Mouse (Mus musculus): Measurements from ENCODE around the gene Noc3l. TPM values are rescaled to one million over a fixed set of nuclear protein-coding genes. Genes with fewer than 3 reads are reported as not detected.
A peak's percentile ranks its signal among the peaks of the same experiment; 100 is the strongest.

The Noc3l gene
- total and polyA plus RNA-seq, 3 experiments = 20.0 to 20.3 TPM; not detected in 1

GRCm38 (mm10) chr19:38818766-38819426, at the start of gene Noc3l (continued):
- peak; percentile 81 for TF ChIP-seq BHLHE40 (IDR thresholded peaks at IDR 0.05; ENCODE audit: borderline replicate concordance, low read depth, low read length)
- peak; percentile 89 for TF ChIP-seq ELF1 (IDR thresholded peaks at IDR 0.05; ENCODE audit: low read depth, low read length)
- 0 out of 2 replicates have a peak, but pooled peaks have one; percentile 16 for TF ChIP-seq ZNF384 (IDR thresholded peaks at IDR 0.05; ENCODE audit: low read depth, low read length)
- TF ChIP-seq MAX (IDR thresholded peaks at IDR 0.05; ENCODE audit: low read length) = peak; percentile 97

- no peaks in the 10 kb centered on the region for H3K27me3 ChIP-seq (ENCODE audit: control insufficient read depth in 1 of 2, insufficient read depth in 2 of 2, low read length in 2 of 2)
- no peak overlapping the region for H3K27ac ChIP-seq (ENCODE audit: control insufficient read depth, low read depth, low read length)
- H3K9ac ChIP-seq (ENCODE audit: control insufficient read depth, low read depth, low read length, poor library complexity, severe bottlenecking) = no peak overlapping the region
- H3K36me3 ChIP-seq (ENCODE audit: control insufficient read depth in 1 of 2, insufficient read depth in 2 of 2, low read length in 2 of 2) = peaks cover 0 to 7% of the 10 kb centered on the region in 2 experiments; a peak in 2 of 4 replicates
- H3K79me2 ChIP-seq (ENCODE audit: control insufficient read depth, insufficient read depth, low read length, poor library complexity) = no peaks in the 10 kb centered on the region
- H3K4me1 ChIP-seq (ENCODE audit: control insufficient read depth in 1 of 2, insufficient read depth in 2 of 2, low read length in 2 of 2) = peaks cover 4 to 6% of the 10 kb centered on the region in 2 experiments; a peak in 3 of 4 replicates
- DNase-seq (ENCODE audit: low read depth, low spot score) = peak; percentile 42
- no peaks in the 10 kb centered on the region for H3K9me3 ChIP-seq (replicated peaks; ENCODE audit: insufficient read depth, low read length)
- no peak for TF ChIP-seq SMC3 (IDR thresholded peaks at IDR 0.05; ENCODE audit: low read depth, low read length)
- TF ChIP-seq CHD2 (IDR thresholded peaks at IDR 0.05; ENCODE audit: low read length) = no peak
- TF ChIP-seq NRF1 (IDR thresholded peaks at IDR 0.05; ENCODE audit: insufficient read depth, low read depth, low read length, poor library complexity, severe bottlenecking) = no peak
- no peak for TF ChIP-seq MAX (IDR thresholded peaks at IDR 0.05; ENCODE audit: low read length)
- 0 out of 2 replicates have a peak, but pooled peaks have one; percentile 23 for TF ChIP-seq GATA1 (IDR thresholded peaks at IDR 0.05; ENCODE audit: low read depth, low read length)
- peak; percentile 63 for TF ChIP-seq TAL1 (IDR thresholded peaks at IDR 0.05; ENCODE audit: low read length)
- no peak for TF ChIP-seq POLR2AphosphoS5 (IDR thresholded peaks at IDR 0.05; ENCODE audit: borderline replicate concordance, low read depth, low read length)
- no peak for TF ChIP-seq MAZ (IDR thresholded peaks at IDR 0.05; ENCODE audit: low read depth, low read length)
- peak; percentile 53 to 57; a peak in 2 of 4 replicates for TF ChIP-seq EP300 (IDR thresholded peaks at IDR 0.05; ENCODE audit: low read depth in 1 of 2, low read length in 2 of 2)
- TF ChIP-seq TCF12 (IDR thresholded peaks at IDR 0.05; ENCODE audit: low read depth, low read length) = peak; percentile 40; the same call in 1 of the 2 replicates
- TF ChIP-seq CTCF (IDR thresholded peaks at IDR 0.05 in 2 of 3, conservative IDR thresholded peaks at IDR 0.05 in 1 of 3; ENCODE audit: control insufficient read depth in 1 of 3, insufficient read depth in 1 of 3, low read depth in 2 of 3, low read length in 3 of 3, poor library complexity in 1 of 3, severe bottlenecking in 1 of 3) = no peak
- H3K4me3 ChIP-seq (ENCODE audit: control insufficient read depth in 1 of 2, insufficient read depth in 1 of 2, low read depth in 2 of 2, low read length in 2 of 2) = no peak overlapping the region
Measured at GRCm38 (mm10) chr19:38862523-38862922, 43.5 kb upstream of the Noc3l start.

- TF ChIP-seq SIN3A (IDR thresholded peaks at IDR 0.05; ENCODE audit: low read length) = no peak
- no peak for TF ChIP-seq MXI1 (IDR thresholded peaks at IDR 0.05; ENCODE audit: low read depth, low read length)
- TF ChIP-seq ETS1 (IDR thresholded peaks at IDR 0.05; ENCODE audit: low read depth, low read length) = no peak
- TF ChIP-seq CTCF (IDR thresholded peaks at IDR 0.05 in 2 of 3, conservative IDR thresholded peaks at IDR 0.05 in 1 of 3; ENCODE audit: control insufficient read depth in 1 of 3, insufficient read depth in 1 of 3, low read depth in 2 of 3, low read length in 3 of 3, poor library complexity in 1 of 3, severe bottlenecking in 1 of 3) = peak; percentile 15 to 34 (median 27); a peak in 3 of 6 replicates
- no peak for TF ChIP-seq MAX (IDR thresholded peaks at IDR 0.05; ENCODE audit: low read length)
- no peak for TF ChIP-seq BHLHE40 (IDR thresholded peaks at IDR 0.05; ENCODE audit: borderline replicate concordance, low read depth, low read length)
- TF ChIP-seq POLR2AphosphoS2 (IDR thresholded peaks at IDR 0.05; ENCODE audit: low read length) = no peak
- TF ChIP-seq USF1 (IDR thresholded peaks at IDR 0.05; ENCODE audit: low read depth, low read length) = no peak
- no peak for TF ChIP-seq NELFE (IDR thresholded peaks at IDR 0.05; ENCODE audit: low read depth, low read length)
- peak; percentile 15 for TF ChIP-seq RAD21 (IDR thresholded peaks at IDR 0.05; ENCODE audit: low read depth, low read length)
- TF ChIP-seq SMC3 (IDR thresholded peaks at IDR 0.05; ENCODE audit: low read depth, low read length) = peak; percentile 5; the same call in 1 of the 2 replicates
- TF ChIP-seq TCF12 (IDR thresholded peaks at IDR 0.05; ENCODE audit: low read depth, low read length) = no peak
- TF ChIP-seq ZNF384 (IDR thresholded peaks at IDR 0.05; ENCODE audit: low read depth, low read length) = no peak
- no peak for TF ChIP-seq MAFK (IDR thresholded peaks at IDR 0.05; ENCODE audit: borderline replicate concordance, low read depth, low read length)
- no peak for TF ChIP-seq POLR2A (IDR thresholded peaks at IDR 0.05; ENCODE audit: control insufficient read depth in 1 of 2, insufficient read depth in 1 of 2, low read depth in 1 of 2, low read length in 2 of 2, poor library complexity in 1 of 2)
- no peak for TF ChIP-seq POLR2AphosphoS5 (IDR thresholded peaks at IDR 0.05; ENCODE audit: borderline replicate concordance, low read depth, low read length)
- TF ChIP-seq ZKSCAN1 (IDR thresholded peaks at IDR 0.05; ENCODE audit: low read depth, low read length) = no peak
- no peak for TF ChIP-seq KAT2A (conservative IDR thresholded peaks at IDR 0.05; ENCODE audit: low read depth, low read length)
- DNase-seq (ENCODE audit: low read depth, low spot score) = peak; percentile 55
- no peak overlapping the region for H3K4me3 ChIP-seq (ENCODE audit: control insufficient read depth in 1 of 2, insufficient read depth in 1 of 2, low read depth in 2 of 2, low read length in 2 of 2)
- peaks cover 0 to 7% of the 10 kb centered on the region in 2 experiments; a peak in 2 of 4 replicates for H3K36me3 ChIP-seq (ENCODE audit: control insufficient read depth in 1 of 2, insufficient read depth in 2 of 2, low read length in 2 of 2)
- no peaks in the 10 kb centered on the region for H3K79me2 ChIP-seq (ENCODE audit: control insufficient read depth, insufficient read depth, low read length, poor library complexity)
- H3K27me3 ChIP-seq (ENCODE audit: control insufficient read depth in 1 of 2, insufficient read depth in 2 of 2, low read length in 2 of 2) = no peaks in the 10 kb centered on the region
- no peak overlapping the region for H3K27ac ChIP-seq (ENCODE audit: control insufficient read depth, low read depth, low read length)
- no peak overlapping the region for H3K9ac ChIP-seq (ENCODE audit: control insufficient read depth, low read depth, low read length, poor library complexity, severe bottlenecking)
- H3K9me3 ChIP-seq (replicated peaks; ENCODE audit: insufficient read depth, low read length) = no peaks in the 10 kb centered on the region
- peaks cover 4 to 6% of the 10 kb centered on the region in 2 experiments; a peak in 3 of 4 replicates for H3K4me1 ChIP-seq (ENCODE audit: control insufficient read depth in 1 of 2, insufficient read depth in 2 of 2, low read length in 2 of 2)
Measured at GRCm38 (mm10) chr19:38858224-38858623, 39.2 kb upstream of the Noc3l start.
